Mouse (Mus musculus) testis, adult 2 months (tissue): ENCODE measurements around the gene Chil1. TPM values are rescaled to one million over a fixed set of nuclear protein-coding genes. Genes with fewer than 3 reads are reported as not detected.

Source experiments
- H3K27ac ChIP-seq: fragments of 200-500 bp; 2 replicates; pipeline ENCODE4 v1.5.1; 2012; ENCODE audit warnings: low read depth, low read length; ENCODE audit not compliant: control insufficient read depth, insufficient read depth
- H3K27me3 ChIP-seq: fragments of 200-500 bp; 2 replicates; pipeline ENCODE4 v1.6.1; 2012; ENCODE audit warnings: mild to moderate bottlenecking, low read length, moderate library complexity; ENCODE audit not compliant: control insufficient read depth, insufficient read depth
- H3K36me3 ChIP-seq: fragments of 200-500 bp; 2 replicates; pipeline ENCODE4 v1.6.1; 2012; ENCODE audit warnings: mild to moderate bottlenecking, low read length; ENCODE audit not compliant: control insufficient read depth, insufficient read depth
- H3K4me1 ChIP-seq: fragments of 200-500 bp; 2 replicates; pipeline ENCODE4 v1.6.1; 2012; ENCODE audit warnings: low read length; ENCODE audit not compliant: control insufficient read depth, insufficient read depth
- H3K4me3 ChIP-seq: fragments of 200-500 bp; 2 replicates; pipeline ENCODE4 v1.5.1; 2012; ENCODE audit warnings: low read depth, mild to moderate bottlenecking, low read length, moderate library complexity, mixed read lengths; ENCODE audit not compliant: control insufficient read depth
- CTCF ChIP-seq: fragments of 200-500 bp; IDR thresholded peaks from 2 replicates; pipeline ENCODE4 v1.5.1; 2012; ENCODE audit warnings: low read depth, mild to moderate bottlenecking, inconsistent platforms, low read length, moderate library complexity; ENCODE audit not compliant: control insufficient read depth, insufficient read depth, insufficient replicate concordance
- POLR2A ChIP-seq: fragments of 200-500 bp; IDR thresholded peaks from 2 replicates; pipeline ENCODE4 v1.6.1; 2012; ENCODE audit warnings: low read depth, mild to moderate bottlenecking, inconsistent platforms, low read length, moderate library complexity; ENCODE audit not compliant: control insufficient read depth
- polyA plus RNA-seq: library from polyadenylated mRNA; depleted of rRNA; stranded (reverse); fragments of >200 nt; gene quantifications from 2 replicates; pipeline ENCODE4 v1.2.3, GENCODE M21; 2012

Gene Chil1
- polyA plus RNA-seq, 1 experiment: 0.05 TPM

DNA sequence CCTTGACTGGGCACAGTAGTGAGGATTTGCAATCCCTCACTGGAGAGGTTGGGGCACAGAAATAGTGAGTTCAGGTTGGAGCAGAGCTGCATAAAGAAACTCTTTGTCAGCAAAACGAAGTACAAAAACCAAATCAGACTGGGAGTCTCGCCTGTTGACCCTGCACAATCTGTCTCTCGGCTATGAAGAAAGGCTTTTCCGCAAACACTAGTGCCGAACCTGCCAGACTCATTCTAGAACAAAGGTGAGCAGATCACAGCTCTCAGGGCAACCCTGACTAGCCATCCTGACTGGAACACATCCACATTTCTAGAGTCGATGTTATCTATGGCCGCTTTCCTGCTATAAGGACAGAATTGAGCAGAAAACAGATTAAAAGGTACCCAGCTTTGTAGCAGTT is 8.9 kb upstream of the Chil1 start:
- H3K36me3 ChIP-seq: no peaks in the 10 kb centered on the region
- no peak for TF ChIP-seq POLR2A
- no peak for TF ChIP-seq CTCF
- no peak overlapping the region for H3K27ac ChIP-seq
- no peaks in the 10 kb centered on the region for H3K27me3 ChIP-seq
- H3K4me1 ChIP-seq: no peaks in the 10 kb centered on the region; the same call in 1 of the 2 replicates
- H3K4me3 ChIP-seq: no peak overlapping the region

DNA sequence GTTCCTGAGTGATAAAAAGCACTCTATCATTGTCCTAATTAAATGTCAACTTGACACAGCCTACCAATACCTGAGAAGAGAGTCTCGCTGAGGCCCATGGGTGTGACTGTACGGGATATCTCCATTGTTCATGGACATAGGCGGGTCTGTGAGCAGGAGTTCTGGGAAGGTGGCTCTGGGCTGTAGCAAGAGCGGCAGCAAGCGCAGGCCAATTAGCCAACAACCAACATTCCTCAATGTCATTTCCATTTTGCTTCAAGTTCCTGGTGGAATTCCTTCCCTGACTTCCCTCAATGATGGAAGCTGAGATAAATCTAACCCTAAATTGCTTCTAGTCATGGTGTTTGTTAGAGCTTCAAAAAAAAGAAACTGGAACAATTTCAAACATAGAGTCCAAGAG is 4.0 kb upstream of the Chil1 start:
- no peak overlapping the region for H3K27ac ChIP-seq
- H3K4me3 ChIP-seq: no peak overlapping the region
- H3K36me3 ChIP-seq: no peaks in the 10 kb centered on the region
- no peak for TF ChIP-seq POLR2A
- no peak for TF ChIP-seq CTCF
- no peaks in the 10 kb centered on the region; the same call in 1 of the 2 replicates for H3K4me1 ChIP-seq
- no peaks in the 10 kb centered on the region for H3K27me3 ChIP-seq

DNA sequence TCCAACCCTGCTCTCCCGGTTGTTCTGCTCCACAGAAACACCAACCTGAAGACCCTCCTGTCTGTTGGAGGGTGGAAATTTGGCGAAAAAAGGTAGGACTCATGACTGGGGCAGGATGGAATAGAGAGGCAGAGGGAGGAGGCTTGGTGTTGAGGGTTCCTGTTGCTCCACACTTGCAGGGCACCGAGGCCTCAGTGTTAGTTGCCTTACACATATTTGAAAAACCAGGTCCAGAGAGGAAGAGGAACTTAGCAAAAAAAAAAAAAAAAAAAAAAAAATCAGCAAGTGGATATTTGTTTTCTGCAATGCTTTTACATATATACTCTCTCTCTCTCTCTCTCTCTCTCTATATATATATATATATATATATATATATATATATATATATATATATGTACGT is 2.1 kb downstream of the Chil1 start:
- Histone ChIP-seq H3K36me3 (no peaks in the 10 kb centered on the region), H3K4me1 (no peaks in the 10 kb centered on the region), H3K27ac (no peak overlapping the region), H3K27me3 (no peaks in the 10 kb centered on the region), H3K4me3 (no peak overlapping the region)
- TF ChIP-seq POLR2A (no peak), CTCF (no peak)

DNA sequence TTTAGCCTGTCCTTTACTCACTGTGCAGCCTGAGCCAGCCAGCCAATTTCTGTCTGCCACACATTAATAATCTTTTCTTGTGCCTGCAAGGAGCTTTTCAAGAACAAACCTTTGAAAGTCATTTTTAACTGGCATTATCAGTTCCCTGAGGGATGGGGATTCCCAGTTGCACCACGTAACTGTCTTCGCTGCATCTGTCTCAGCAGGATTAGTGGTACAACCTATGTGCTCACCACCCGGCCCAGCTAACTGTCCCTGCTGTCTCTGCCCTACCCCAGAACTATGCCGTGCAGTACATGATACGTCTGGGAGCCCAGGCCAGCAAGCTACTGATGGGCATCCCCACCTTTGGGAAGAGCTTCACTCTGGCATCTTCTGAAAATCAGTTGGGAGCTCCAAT is 6.2 kb downstream of the Chil1 start:
- Histone ChIP-seq H3K27me3 (no peaks in the 10 kb centered on the region), H3K36me3 (no peaks in the 10 kb centered on the region), H3K27ac (no peak overlapping the region), H3K4me3 (no peak overlapping the region), H3K4me1 (no peaks in the 10 kb centered on the region)
- TF ChIP-seq CTCF: no peak
- no peak for TF ChIP-seq POLR2A

DNA sequence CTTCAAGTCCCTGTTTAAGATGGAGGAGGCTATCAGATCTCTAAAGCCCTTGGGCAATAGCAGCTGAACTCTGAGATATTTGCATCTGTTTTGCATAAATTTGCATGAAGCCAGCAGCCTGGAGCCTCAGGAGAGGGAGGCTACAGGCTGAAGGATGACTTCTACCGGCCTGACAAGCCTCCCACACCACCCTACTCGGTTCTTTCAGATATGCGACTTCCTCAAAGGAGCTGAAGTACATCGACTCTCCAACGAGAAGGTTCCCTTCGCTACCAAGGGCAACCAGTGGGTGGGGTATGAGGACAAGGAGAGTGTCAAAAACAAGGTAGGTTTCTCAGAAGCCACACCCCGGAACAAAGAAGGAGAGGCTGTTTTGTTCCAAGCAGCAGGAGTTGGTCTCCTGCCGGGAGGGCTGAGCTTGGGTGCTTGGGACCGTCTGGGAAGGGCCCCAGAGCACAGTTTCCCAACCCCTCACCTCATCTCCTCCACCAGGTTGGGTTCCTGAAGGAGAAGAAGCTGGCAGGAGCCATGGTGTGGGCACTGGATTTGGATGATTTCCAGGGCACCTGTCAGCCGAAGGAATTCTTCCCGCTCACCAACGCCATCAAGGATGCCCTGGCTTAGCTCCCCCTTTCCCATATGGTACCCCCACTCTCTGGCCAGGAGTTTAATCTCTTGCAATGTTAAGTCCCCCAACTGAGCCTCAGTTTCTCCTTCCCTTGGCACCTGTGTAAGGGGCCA is 7.2 kb downstream of the Chil1 start:
- Histone ChIP-seq H3K36me3 (no peaks in the 10 kb centered on the region), H3K27me3 (no peaks in the 10 kb centered on the region), H3K27ac (no peak overlapping the region), H3K4me3 (no peak overlapping the region), H3K4me1 (no peaks in the 10 kb centered on the region)
- TF ChIP-seq CTCF (no peak), POLR2A (no peak)

DNA sequence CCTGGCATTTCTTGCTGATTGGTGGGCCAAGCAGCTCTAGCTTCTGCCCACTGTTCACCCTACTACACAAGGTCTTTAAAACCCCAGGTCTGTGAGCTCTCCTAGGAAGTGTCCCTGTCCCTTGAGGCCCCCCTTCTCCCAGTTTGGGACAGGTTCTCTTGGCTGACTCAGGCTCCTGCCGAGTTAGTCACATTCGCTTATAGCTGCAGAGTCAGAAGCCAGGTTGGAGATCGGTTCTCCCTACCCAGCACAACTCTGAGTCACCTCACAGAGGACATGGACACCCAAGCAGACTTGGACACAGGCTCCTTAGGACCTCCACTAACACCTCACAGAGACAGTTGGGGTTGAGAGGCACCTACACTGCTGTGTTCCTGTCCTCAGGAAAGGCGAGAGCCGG is 9.2 kb downstream of the Chil1 start:
- Histone ChIP-seq H3K27me3 (no peaks in the 10 kb centered on the region), H3K4me3 (no peak overlapping the region), H3K4me1 (no peaks in the 10 kb centered on the region), H3K27ac (no peak overlapping the region), H3K36me3 (no peaks in the 10 kb centered on the region)
- TF ChIP-seq POLR2A (no peak), CTCF (no peak)

DNA sequence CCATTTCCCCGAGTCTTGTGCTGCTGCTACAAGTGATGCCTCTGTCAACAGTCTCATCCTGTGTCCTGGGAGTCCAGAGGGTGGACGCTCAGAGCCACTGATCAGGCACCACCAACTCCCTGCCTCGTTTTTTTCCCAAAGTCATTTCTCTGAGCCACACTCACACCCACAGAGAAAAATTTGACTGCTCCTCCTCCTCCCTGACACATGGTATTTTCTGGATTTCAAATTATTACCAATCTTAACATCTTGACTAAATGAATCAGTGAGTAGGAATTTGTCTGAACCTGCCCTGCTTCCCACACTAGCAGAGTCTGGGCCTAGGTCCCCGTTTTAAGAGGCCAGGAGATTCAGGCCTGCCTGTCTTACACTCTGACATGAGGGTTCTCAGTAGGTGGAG is 10.0 kb downstream of the Chil1 start:
- Histone ChIP-seq H3K36me3 (no peaks in the 10 kb centered on the region), H3K4me1 (no peaks in the 10 kb centered on the region), H3K4me3 (no peak overlapping the region), H3K27ac (no peak overlapping the region), H3K27me3 (no peaks in the 10 kb centered on the region)
- TF ChIP-seq POLR2A (no peak), CTCF (no peak)

DNA sequence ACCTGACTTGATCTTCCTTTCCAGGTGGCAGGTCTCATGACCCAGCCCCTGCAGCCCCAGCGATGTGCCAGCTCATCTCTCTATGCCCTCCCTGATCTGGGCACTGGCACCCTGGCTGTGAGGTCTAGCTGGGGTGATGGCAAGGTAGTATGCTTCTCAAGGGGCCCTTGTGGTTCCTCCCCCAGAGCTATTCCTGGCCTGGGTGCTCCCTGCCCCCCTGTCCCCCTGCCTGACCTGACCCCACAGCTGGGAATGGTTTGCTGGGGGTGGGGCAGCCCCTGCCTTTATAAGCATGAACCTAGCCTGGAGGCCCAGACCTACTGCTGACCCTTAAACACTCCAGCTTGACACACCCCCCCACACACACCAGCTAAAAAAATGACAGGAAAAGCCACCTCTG is 11.2 kb downstream of the Chil1 start, which contains the start of gene Mybph:
Gene Mybph, plus strand, starts transcription at position 323 of the 400 bp plus-strand sequence.
- Histone ChIP-seq H3K4me3 (no peak within 1 kb of the TSS), H3K27me3 (no peaks in the 10 kb centered on the region), H3K27ac (no peak within 1 kb of the TSS), H3K36me3 (no peaks in the 10 kb centered on the region), H3K4me1 (no peaks in the 10 kb centered on the region)
- TF ChIP-seq POLR2A (no peak), CTCF (no peak)
